Mouse (Mus musculus) adrenal gland, postnatal 36 days (tissue): Measurements from ENCODE around the gene Tspan18. TPM values are rescaled to one million over a fixed set of nuclear protein-coding genes. Genes with fewer than 3 reads are reported as not detected.

Experiments
- DNase-seq, 2 experiments: peaks; one replicate each; pipeline ENCODE4 v3.0.0; 2021; ENCODE audit warnings: mixed read lengths in 1 of 2
- total RNA-seq, 2 experiments: library from RNA; stranded (reverse); gene quantifications; 2 replicates each; pipeline ENCODE4 v1.2.3; 2021

The Tspan18 gene
- total RNA-seq, 2 experiments from 2014 or later: 49.7 to 59.4 TPM

DNA sequence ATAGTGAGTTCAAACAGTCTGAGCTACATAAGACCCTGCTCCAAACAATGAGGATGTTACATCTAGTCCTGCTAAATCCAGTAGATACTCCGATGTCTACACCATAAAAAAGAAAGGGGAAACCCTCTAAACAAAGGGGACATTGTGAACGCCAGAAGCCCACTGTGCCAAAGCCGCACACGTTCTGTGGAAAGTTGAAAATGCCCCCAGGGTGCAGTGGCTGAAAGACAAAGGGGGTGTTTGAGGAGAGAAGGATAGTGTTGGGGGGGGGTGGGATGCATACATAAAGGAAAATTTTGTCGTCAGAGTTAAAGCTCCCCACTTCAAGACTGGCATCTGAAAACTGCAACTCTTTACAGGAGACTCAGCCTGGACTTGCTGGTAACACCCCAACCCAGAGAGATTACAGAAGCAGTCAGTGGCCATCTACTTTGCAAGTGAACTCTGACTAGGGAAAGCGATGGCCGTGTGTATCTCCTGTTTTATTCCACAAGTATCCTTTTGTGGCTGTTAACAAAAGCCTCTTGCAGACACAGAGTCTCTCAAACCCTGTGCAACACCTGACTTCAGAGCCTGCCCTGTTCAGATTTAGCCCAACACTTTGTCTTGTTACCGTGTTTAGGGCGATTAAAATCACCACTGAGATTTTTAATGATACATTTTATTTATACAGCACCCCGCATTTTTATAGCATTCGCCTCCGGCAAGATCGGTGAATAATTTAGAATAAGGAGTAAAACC, 42.9 kb downstream of the Tspan18 start:
- no peak for DNase-seq

DNA sequence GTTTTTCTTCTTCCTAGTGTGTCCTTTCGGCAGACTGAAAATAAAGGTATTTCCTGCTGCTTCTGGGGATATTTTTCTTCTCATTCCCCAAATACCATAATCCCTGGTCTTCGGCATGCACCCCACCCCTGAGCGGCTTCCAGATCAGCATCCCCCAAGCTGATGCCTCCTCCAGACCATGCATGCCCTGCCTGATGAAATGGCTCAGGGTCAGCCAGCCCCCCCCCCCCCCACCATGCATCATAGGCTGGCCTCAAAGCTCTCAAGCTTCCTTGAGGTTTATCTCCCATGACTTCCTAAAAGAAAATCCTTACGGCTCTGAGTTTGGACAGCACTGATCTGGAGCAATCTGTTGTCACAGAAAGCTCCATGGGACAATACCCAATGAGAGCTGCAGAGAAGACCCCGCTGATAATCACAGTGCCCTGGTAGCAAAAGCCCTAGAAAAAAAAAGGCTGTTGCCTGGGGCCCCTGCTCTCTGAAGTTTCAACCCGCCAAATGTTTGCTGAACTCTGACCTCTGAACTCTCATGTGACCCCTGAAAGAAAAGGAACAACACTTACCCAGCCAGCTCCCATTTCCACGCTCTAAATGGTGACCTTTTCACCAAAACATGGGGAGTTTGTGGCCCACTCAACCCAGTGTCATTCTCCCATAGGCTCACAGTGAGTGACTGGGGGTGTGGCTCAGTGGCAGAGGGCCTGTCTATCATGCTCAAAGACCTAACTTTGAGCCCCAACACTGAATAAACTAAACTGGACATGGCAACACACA, 43.8 kb downstream of the Tspan18 start:
- DNase-seq: no peak

DNA sequence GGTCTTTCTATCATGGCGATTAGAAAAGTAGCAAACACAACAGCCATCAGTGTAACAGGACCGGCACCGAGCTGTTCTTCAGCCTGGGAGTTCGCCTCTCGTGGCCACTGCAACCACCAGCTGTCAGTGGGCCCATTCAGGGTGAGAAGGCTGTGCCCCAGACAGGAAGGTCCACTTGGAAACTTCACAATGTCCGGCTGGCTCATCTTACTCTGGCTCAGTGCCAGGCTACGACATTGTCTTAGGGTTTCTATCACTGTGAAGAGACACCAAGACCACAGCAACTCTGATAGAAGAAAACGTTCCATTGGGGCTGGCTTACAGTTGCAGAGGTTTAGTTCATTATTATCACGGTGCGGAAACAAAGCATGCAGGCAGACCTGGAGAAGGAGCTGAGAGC, 45.1 kb downstream of the Tspan18 start:
- DNase-seq: peak; percentile 31 to 62

DNA sequence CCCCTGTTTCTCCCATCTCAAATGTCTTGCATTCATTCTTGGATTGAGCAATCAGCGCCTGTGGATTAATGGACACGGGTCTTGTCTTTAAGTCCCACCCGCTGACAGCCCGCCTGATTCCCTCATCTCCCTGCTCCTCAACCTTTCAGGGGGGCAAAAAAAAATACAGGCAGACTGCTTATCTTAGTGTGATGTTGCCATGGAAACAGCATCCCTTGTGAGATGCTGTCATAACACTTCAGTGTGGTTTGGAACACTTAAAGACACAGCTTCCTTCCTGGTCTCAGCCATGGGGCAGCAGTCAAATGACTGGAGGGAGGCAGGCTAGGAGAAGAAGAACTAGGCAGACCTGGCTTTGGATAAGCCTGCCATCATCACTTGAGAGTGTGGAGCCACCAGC, 47.0 kb downstream of the Tspan18 start:
- DNase-seq: no peak

DNA sequence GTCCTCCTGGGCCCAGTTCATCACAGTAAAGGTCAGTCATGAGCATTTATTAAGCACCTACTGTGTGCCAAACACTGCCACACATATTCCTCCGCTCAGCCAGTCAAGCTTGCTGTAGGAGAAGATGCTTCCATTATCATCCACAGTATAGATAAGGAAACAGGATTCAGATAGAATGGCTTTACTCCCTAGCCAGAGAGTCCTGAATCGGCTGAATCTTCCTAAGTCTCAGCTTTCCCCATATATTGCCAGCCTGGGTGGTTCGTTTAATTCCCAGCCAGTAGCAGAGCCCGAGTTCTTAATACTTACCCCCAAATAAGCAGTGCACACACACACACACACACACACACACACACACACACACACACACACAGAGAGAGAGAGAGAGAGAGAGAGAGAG, 47.6 kb downstream of the Tspan18 start:
- DNase-seq: no peak

DNA sequence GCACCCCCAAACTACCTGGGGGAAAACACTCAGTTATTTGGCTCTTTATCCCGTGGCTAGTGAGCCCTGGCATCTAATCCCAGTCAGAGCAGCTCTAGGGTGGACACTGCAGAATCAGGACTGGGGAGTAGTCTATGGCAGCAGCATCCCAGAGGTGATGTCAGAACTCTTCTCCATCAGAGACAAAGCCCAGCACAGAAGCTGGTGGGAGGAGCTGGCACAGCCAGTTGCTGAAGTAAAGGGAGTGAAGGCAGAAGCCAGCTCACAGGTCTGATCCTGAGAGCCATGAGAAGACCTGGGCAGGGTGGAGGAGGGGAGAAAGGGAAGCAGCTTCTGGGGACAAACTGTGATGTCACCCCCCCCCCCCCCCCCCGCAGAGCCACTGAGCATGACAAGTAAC, 48.0 kb downstream of the Tspan18 start:
- DNase-seq: no peak

DNA sequence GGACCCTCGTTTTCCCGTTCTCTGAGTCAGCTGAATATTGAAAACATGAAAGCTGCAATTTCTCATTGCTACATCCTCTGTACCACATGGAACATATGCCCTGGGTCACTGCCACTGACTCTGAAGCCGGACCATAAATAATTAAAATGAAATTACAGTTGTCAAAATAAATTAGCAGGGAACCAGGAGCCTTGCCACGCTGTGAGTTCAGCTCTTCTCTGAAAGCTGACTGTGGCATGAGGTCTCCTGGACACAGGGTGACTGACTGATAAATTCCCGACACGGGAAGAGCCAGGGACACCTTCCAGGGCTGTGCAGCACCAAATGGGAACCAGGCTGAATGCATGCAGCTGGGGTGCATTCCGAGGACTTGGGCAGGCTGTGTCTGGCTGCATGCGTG, 48.5 kb downstream of the Tspan18 start:
- no peak for DNase-seq

DNA sequence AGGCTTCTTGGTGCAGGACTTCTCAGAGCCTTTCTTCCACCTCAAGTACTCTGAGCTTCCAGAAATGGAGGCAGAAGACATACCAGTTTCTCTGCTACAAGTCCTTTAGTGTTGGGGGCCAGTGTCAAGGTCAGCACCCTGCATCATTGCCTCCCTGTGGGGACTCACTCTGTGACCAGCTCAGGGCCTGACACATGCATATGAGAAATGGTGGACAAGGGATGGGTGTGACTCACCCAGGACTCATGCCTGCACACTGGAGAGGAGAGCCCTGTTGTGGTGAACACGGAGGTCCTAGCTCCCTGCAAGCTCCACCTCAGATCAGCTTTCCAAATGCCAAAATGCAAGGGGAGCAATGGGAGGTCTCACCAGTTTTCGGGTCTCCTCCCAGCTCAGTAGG, 49.7 kb downstream of the Tspan18 start:
- DNase-seq: peak; percentile 45 to 64

DNA sequence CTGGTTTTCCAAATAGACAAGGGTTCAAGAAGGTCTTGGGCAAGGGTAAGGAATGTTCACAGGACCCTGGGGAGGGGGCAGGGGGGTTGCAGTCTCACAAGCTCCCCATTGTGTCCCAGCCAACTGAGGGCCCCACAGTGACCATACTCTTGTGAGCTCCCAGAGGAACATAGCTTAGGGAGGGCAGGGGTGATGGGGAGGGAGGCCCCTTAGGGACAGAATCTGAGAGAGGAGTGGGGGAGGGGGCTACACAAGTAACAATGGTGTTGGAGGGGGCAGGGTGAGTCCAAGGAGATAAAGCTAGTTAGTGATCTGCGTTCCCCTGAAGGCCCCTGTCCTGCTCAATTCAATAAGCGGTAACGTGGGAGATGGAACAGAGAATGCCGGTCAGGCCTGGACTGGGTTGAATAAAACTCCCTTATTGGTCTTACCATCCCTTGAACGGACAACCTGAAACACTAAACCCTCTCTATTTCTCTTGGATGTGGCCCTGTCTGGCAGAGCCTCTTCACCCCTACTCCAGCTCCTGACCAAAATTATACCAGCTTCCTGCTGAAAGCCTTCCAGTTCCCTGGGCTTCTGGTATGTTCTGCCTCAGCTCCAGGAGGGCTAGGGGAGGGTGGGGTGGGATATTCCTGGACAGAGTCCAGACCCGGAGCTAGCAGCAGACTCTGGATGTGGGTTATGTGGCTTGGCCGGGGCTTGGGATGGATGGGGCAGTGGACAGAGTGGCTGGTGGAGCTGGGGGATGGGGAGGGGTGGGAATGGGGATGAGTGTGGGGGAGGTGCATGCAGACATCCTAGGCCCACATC, 50.6 kb downstream of the Tspan18 start:
- no peak for DNase-seq

DNA sequence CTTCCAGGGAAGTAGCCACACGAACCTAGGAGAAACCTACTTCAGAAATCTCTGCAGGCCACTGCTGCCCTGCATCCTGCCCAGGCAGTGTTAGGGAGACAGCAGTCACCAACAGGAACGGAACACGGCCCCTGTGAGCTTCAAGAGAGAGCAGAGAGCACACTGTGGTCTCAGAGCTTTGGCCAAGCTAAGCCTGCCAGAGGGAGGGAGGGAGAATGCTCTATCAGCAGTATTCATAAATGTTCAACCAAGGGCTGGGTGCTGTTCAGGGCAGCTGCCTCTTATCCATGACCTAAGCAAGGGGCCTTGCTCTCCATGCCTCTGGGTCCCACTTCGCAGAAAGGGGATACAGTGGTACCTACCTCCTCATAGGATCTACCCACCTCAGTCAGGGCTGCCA, 51.7 kb downstream of the Tspan18 start:
- DNase-seq: no peak

DNA sequence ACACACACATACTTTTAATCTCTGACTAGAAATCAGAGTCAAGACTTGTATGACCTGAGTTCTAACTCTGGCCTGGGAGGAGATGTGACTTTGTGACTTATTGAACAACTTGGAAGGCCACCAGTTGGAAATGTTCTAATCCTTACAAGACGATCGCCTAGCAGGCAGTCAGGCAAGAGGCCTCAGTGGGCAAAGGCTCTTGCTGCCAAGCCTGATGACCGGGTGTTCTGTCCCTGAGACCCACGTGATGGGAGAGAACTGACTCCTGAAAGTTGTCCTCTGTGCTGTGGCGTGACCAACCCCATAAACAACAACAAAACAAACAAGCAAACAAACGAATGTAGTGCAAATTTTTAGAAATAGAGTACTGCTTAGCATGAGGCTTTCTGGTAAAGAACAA, 52.8 kb downstream of the Tspan18 start:
- no peak for DNase-seq

DNA sequence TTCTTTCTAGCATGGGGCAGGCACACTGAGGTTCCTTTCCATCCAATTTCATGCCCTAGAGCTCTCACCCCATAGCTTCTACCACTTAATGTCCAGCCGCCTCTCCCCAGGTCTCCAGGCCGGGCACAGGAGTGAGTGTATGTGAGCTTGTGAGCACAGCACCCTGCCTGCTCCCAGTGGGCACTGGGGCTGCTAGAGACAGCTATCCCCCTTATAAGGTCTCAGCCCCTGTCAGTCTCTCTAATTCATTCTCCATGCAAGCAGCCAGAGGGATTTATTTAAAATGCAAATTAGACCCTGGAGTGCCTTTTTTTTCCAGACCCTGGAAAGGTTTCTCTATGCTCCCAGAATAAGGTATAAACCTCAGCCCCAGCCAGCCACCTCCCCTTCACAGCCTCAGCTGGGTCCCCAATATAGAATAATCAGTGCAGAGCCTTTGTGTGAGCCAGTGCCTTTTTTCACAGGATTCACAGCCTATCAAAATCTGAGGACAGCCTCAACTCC, 54.1 kb downstream of the Tspan18 start:
- no peak for DNase-seq

DNA sequence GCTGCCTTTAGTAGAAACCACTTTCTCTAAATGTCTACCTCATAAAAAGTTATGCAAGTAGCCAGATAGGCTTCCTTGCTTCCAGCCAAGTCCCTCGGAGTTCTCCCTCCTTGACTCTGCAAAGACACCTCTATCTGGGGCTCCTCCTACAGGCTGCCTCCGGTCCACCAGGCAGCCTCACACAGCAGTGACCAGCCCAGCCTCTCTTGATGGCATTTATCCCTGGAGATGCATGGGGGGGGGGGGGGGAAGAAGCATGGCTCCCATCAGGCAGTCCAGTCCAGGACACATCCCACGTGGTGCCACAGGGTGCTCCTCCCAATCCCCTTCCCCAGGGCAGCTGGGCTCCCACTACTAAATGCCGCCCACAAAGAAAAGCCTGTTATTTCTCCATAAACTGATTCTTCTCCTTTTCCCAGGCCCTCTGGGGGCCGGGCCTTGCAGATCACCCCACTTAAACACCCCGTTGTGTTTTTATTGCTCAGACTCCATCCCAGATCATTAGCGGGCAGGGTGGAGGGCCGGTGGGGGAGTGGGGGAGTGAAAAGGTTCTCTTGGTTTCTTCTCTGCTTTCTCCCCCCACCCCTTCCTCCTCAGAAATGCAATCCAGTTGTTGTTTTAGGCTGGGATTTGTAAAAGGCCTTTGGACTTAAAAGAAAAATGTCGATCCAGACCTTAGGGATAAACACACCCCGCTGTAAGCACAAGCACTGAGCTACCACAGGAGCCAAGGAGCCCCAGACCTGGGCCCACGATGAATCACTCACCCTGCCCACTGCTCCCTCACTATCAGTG, 55.9 kb downstream of the Tspan18 start:
- DNase-seq: peak in 1 of 2 experiments; percentile 52

DNA sequence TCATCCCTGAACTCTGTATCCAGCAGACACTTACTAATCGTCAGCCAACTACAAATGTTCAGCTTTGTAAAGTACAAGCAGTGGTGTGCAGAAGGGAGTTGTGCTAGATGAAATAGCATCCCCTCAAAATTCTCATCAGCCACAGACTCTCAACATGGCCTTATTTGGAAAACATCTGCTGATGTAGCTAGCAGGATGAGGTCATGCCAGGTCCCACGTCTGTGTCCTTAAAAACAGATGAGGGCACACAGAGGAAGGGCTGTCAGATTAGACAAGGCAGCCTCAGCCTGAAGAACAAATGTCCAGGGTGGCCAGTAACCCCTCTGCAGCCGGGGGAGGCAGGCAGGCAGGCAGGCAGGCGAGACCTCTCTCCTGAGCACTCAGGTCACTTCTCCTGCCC, 56.8 kb downstream of the Tspan18 start:
- DNase-seq: no peak

DNA sequence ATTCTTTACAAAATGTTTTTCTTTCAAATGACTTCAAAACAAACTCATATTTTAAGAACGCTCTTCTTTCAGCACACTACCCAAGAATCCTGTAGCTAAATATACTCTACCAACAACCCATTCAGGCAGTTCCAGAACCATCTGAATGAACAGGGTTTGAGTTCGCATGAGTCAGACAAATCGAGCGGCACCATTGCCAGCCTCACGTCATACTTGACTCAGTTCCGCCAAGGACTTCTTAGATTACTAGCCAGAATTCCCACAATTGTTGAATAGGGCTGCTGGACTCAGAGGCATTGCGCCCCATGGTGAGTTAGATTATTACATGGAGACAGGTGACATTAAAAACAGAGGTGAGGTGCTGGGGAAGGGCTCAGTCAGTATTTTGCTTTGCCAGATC, 58.3 kb downstream of the Tspan18 start:
- peak; percentile 65 to 71 for DNase-seq

DNA sequence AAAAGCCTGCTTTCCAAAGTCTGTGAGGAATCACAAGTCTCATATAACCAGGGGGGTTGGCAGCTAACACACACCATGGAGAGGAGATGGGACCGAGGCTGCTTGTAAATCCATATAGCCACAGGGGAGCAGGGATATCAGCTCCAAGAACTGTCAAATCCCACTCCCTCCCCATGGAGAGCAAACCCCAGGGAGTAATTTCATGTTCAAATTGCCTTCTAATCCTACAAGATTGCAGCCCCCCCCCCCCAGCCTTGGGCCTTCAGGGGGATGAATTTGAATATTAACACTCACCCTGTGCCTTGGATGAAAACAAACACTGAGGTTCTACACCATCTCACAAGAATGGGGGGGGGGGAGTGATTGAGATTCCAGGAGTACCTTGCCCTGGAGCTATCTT, 60.4 kb downstream of the Tspan18 start:
- no peak for DNase-seq

DNA sequence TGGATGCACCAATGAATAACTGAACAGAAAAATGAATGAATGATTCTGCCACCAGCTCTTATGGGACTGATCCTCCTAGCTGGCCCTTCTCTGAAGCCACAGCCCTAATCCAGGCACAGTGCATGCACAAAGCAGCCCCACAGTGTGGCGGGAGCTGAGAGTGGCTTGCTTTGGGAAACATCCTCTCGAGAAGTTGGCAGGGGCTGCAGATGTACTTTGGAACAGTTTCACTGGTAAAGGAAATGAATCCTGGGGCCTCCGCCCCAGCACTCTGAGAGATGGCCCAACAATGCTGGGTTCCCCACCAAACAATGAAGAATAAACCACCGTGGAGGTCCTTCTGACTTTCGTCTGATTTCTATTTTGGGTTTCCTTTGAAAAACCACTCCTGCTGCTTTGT, 64.2 kb downstream of the Tspan18 start:
- DNase-seq: no peak

DNA sequence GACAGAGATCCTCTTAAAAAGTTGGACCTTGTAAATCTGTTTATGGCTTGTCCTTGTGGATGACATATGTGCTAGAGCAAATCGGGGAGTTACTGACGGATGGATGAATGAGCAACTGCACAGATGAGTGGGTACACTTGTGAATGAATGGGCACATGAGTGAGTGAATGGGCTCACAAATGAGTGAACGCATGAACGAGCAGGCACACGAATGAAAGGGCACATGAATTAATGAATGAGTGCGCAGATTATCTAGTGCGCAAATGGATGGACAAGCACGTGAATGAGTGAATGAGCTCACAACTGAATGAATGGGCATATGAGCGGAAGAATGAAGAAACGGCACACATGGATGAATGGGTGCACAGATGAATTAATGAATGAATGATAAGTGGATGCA, 64.7 kb downstream of the Tspan18 start:
- DNase-seq: no peak

DNA sequence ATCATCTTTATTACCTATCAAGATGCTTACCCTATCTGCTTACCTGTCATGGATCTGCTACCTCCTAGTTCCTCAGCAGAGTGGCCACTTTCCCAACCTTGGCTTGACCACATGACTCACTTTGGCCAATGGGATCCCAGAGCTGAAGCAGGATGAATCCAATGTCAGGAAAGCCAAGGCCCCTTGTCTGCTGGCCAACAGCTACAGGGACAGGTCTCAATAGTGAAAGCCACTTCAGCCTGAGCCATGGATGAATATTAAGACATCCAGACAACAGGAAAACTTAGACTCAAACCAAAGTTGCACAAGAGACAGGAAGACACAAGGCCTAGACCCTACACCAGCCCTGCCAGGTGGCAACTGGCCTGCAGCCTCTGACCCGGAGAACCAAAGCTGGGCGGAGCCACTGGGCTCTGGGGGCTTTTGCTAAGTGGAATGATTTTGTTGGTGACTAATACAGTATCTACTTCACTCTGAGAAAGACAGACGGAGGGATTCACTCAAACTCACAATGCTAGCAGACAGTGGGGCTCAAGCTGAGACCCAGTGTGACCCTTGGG, 65.5 kb downstream of the Tspan18 start:
- DNase-seq: peak; percentile 49 to 52

DNA sequence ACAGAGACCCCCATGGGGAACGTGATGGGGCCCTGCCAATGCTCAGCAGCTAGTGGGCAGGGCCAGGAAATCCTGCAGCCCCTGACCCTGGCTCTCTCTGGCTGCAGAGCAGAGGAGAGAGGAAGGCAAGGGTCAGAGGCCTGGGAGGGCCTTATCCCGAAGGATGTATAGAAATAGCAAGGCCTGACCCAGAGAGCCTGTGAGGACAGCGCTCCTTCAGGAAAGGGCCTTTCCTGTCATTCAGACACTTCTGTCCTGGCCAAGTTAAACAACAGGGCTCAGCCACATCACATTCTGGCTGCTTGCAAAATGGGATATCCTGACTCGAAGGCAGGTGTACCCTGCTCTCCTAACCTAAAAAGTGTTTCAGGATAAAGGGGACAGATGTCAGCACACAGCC, 66.5 kb downstream of the Tspan18 start:
- peak; percentile 33 to 62 for DNase-seq

DNA sequence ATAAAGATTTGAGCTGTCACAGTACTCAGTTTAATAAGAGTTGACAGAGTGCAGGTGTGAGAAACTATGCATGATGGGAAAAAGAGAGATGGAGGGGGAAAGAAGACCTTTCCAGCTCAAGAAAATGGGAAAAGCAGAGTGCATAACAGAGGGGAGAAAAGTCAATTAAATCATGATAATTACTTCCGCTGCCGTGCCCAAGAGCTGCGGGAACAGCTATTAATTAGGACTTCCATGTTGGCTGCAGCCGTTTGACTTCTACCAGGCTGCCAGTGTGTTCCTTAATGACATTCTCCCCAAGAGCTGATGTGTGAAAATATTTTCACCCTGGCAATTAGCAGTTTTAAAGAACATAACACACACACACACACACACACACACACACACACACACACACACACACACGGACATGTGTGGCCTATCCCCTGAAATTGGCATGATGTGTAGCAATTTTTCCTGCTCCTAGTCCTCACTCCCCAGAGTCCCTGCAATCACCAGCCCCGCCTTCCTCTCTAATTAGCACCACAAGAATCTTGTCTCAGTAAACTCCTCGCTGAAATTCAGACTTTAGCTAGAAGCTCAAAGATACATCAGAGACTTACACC, 67.6 kb downstream of the Tspan18 start:
- DNase-seq: no peak
